Comparison of ENCODE assay signal across 8 mouse cellular contexts in the genomic region with DNA sequence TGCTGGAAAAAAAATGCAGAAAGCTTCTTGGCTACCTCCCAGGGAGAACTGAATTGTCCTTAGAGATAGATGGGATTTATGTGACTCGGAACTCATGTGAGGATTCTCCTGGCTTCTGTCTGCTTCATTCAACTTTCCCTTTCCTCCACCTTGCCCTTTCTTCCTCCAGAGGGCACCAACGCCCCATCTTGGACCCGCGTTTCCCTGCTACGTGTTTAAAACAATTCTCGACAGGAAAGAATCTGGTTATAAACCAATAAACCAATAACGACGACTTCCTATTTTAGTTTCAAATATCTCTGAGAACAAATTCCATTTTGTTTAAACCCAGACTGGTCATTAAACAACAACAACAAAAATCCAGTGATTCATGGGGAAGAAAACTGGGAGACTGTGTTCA.
A peak's percentile ranks its signal among the peaks of the same experiment; 100 is the strongest.
DNase-seq lines count a peak whose midpoint lies in the region; ATAC-seq and TF ChIP-seq lines count a peak whose summit lies in the region.

No protein-coding gene starts in this region.

- ATAC-seq in embryonic facial prominence, embryonic 12.5 days (ENCODE audit: insufficient number of reproducible peaks, insufficient read depth, low FRiP score, low TSS enrichment): no peak
- ATAC-seq in heart, embryonic 15.5 days (replicated peaks; ENCODE audit: insufficient number of reproducible peaks, insufficient read depth, low FRiP score, low read depth): no peak
- no peak for ATAC-seq in liver, postnatal 0 days

- DNase-seq in CD4-positive helper T cell, adult 2 months (ENCODE audit: low read depth, low spot score): peak; percentile 69
- DNase-seq in adrenal gland, adult 8-10 months: peak; percentile 18
- DNase-seq in kidney, postnatal 36 days: peak; percentile 44 to 79
- DNase-seq in liver, postnatal 0 days: peak; percentile 39
- DNase-seq in ovary, postnatal 36 days (ENCODE audit: low spot score): peak; percentile 50
- peak; percentile 79 for DNase-seq in thymus, postnatal 4 days

- H3K27me3 ChIP-seq in embryonic facial prominence, embryonic 12.5 days: no peaks in the 10 kb centered on the region; the same call in 1 of the 2 replicates
- no peaks in the 10 kb centered on the region for H3K27me3 ChIP-seq in heart, embryonic 15.5 days
- H3K27me3 ChIP-seq in liver, postnatal 0 days (ENCODE audit: insufficient read depth, low read length): no peaks in the 10 kb centered on the region

- no peak for TF ChIP-seq EP300 in liver, postnatal 0 days (IDR thresholded peaks at IDR 0.05; ENCODE audit: low read depth)

- H3K4me1 ChIP-seq in embryonic facial prominence, embryonic 12.5 days: no peaks in the 10 kb centered on the region
- 0 out of 2 replicates have a peak, but pooled peaks cover 2% of the 10 kb centered on the region for H3K4me1 ChIP-seq in heart, embryonic 15.5 days (replicated peaks)
- no peaks in the 10 kb centered on the region for H3K4me1 ChIP-seq in liver, postnatal 0 days (ENCODE audit: insufficient read depth)

- H3K9ac ChIP-seq in embryonic facial prominence, embryonic 12.5 days: no peak overlapping the region
- no peak overlapping the region for H3K9ac ChIP-seq in heart, embryonic 15.5 days
- H3K9ac ChIP-seq in liver, postnatal 0 days (replicated peaks): no peak overlapping the region

- TF ChIP-seq CTCF in liver, postnatal 0 days (IDR thresholded peaks at IDR 0.05; ENCODE audit: low read depth): peak; percentile 67

- no peak overlapping the region for H3K4me3 ChIP-seq in embryonic facial prominence, embryonic 12.5 days
- H3K4me3 ChIP-seq in heart, embryonic 15.5 days: peak overlapping the region; percentile 25; the same call in 1 of the 2 replicates
- no peak overlapping the region for H3K4me3 ChIP-seq in liver, postnatal 0 days (ENCODE audit: low read depth, low read length)

- H3K4me2 ChIP-seq in embryonic facial prominence, embryonic 12.5 days (replicated peaks): 0 out of 2 replicates have a peak overlapping the region, but pooled peaks have one; percentile 17
- H3K4me2 ChIP-seq in heart, embryonic 15.5 days: peak overlapping the region; percentile 54
- H3K4me2 ChIP-seq in liver, postnatal 0 days (ENCODE audit: low read depth, low read length): no peak overlapping the region

- no peaks in the 10 kb centered on the region for H3K9me3 ChIP-seq in embryonic facial prominence, embryonic 12.5 days
- no peaks in the 10 kb centered on the region for H3K9me3 ChIP-seq in heart, embryonic 15.5 days (replicated peaks)
- no peaks in the 10 kb centered on the region for H3K9me3 ChIP-seq in liver, postnatal 0 days (ENCODE audit: low read length)

- no peak overlapping the region for H3K27ac ChIP-seq in embryonic facial prominence, embryonic 12.5 days
- no peak overlapping the region for H3K27ac ChIP-seq in heart, embryonic 15.5 days
- H3K27ac ChIP-seq in liver, postnatal 0 days (ENCODE audit: low read depth): no peak overlapping the region

- no peaks in the 10 kb centered on the region for H3K36me3 ChIP-seq in embryonic facial prominence, embryonic 12.5 days
- no peaks in the 10 kb centered on the region for H3K36me3 ChIP-seq in heart, embryonic 15.5 days
- H3K36me3 ChIP-seq in liver, postnatal 0 days (replicated peaks; ENCODE audit: insufficient read depth, low read length): no peaks in the 10 kb centered on the region

- 9% methylated on average over 8 of the region's 8 CpGs for WGBS in embryonic facial prominence, embryonic 12.5 days
- WGBS in heart, embryonic 15.5 days: 6% methylated on average over 8 of the region's 8 CpGs
- 10% methylated on average over 8 of the region's 8 CpGs for WGBS in liver, postnatal 0 days (ENCODE audit: insufficient replicate concordance)

Comparison
In these comparisons a context has a peak if more than half of its experiments do, and no peak if none do; other contexts are left out.
1. DNase-seq: peak in every context shown above with its lines; median percentile 79 in thymus, postnatal 4 days; 69 in CD4-positive helper T cell, adult 2 months; 62 in kidney, postnatal 36 days; 50 in ovary, postnatal 36 days; 39 in liver, postnatal 0 days; 18 in adrenal gland, adult 8-10 months.